Mouse (Mus musculus): Measurements from ENCODE around the gene Atg13.
A peak's percentile ranks its signal among the peaks of the same experiment; 100 is the strongest.
"Not testable (repeated sequence)": the region's sequence is repeated elsewhere in the genome, so short reads cannot be mapped to it uniquely, and the experiment has no call there.

Atg13 gene

GRCm38 (mm10) chr2:91710272-91711234, at the start of gene Atg13, which contains the start of gene Harbi1:
TSS of gene Atg13 (minus strand) at chr2:91710576.
TSS of gene Harbi1 (plus strand) at chr2:91710852.
- DNase-seq = peak; percentile 91

GRCm38 (mm10) chr2:91749811-91750261, 39.5 kb upstream of the Atg13 start:
- peak; percentile 45 for DNase-seq

GRCm38 (mm10) chr2:91744686-91745085, 34.3 kb upstream of the Atg13 start:
- no peak for DNase-seq

GRCm38 (mm10) chr2:91739586-91739985, 29.2 kb upstream of the Atg13 start:
- DNase-seq = no peak

GRCm38 (mm10) chr2:91735221-91735620, 24.8 kb upstream of the Atg13 start:
- no peak for DNase-seq

- peak; percentile 90 for DNase-seq
These were observed 19.8 kb upstream of the Atg13 start, which contains the start of gene Ambra1 for GRCm38 (mm10) chr2:91729971-91730821. TSS of gene Ambra1 (plus strand) at chr2:91730134.

- DNase-seq = no peak
These were observed 19.2 kb upstream of the Atg13 start for GRCm38 (mm10) chr2:91729571-91729970.

- no peak for DNase-seq
These were observed 16.6 kb upstream of the Atg13 start for GRCm38 (mm10) chr2:91727011-91727410.

GRCm38 (mm10) chr2:91725476-91725875, 15.1 kb upstream of the Atg13 start:
- DNase-seq = not testable (repeated sequence)

- no peak for DNase-seq
These were observed 14.3 kb upstream of the Atg13 start for GRCm38 (mm10) chr2:91724716-91725115.

- DNase-seq = no peak
These were observed 13.6 kb upstream of the Atg13 start for GRCm38 (mm10) chr2:91723951-91724350.

- DNase-seq = no peak
These were observed 13.0 kb upstream of the Atg13 start for GRCm38 (mm10) chr2:91723382-91723781.

GRCm38 (mm10) chr2:91718276-91718675, 7.9 kb upstream of the Atg13 start:
- DNase-seq = no peak

GRCm38 (mm10) chr2:91714921-91715320, 4.5 kb upstream of the Atg13 start:
- no peak for DNase-seq

- DNase-seq = no peak
These were observed 1.0 kb upstream of the Atg13 start for GRCm38 (mm10) chr2:91711256-91711925.

GRCm38 (mm10) chr2:91708361-91708760, 2.0 kb downstream of the Atg13 start:
- no peak for DNase-seq

GRCm38 (mm10) chr2:91706456-91706855, 3.9 kb downstream of the Atg13 start:
- no peak for DNase-seq

- DNase-seq = no peak
These were observed 4.6 kb downstream of the Atg13 start for GRCm38 (mm10) chr2:91705736-91706135.

GRCm38 (mm10) chr2:91701366-91701765, 9.0 kb downstream of the Atg13 start:
- DNase-seq = peak; percentile 52

- DNase-seq = no peak
These were observed 11.2 kb downstream of the Atg13 start for GRCm38 (mm10) chr2:91699225-91699624.

- no peak for DNase-seq
These were observed 14.2 kb downstream of the Atg13 start for GRCm38 (mm10) chr2:91696225-91696590.

- no peak for DNase-seq
These were observed 14.7 kb downstream of the Atg13 start for GRCm38 (mm10) chr2:91695436-91696224.

Data from cerebellum, adult 9-10 months (tissue).